Mouse (Mus musculus) forebrain, embryonic 16.5 days (tissue): ENCODE results near the gene Gm20671. TPM values are rescaled to one million over a fixed set of nuclear protein-coding genes. Genes with fewer than 3 reads are reported as not detected.

Source experiments
- polyA plus RNA-seq: library from polyadenylated mRNA; unstranded; fragments of >200 nt; fragmentation: Nextera tagmentation; extraction: Ambion mirVana; gene quantifications from 2 replicates; pipeline ENCODE4 v1.2.1, GENCODE M21; 2015

The Gm20671 gene
- polyA plus RNA-seq, 1 experiment from 2014 or later, result not detected

Other genes starting within 250 kb of the Gm20671 start
- gene Yes1, start 215.9 kb downstream of the Gm20671 start, polyA plus RNA-seq, result 20.6 and 23.8 TPM in 2 replicates
- 105 and 106 TPM in 2 replicates for gene Pisd, start 41.5 kb downstream of the Gm20671 start, polyA plus RNA-seq
- 12.1 and 17.6 TPM in 2 replicates for gene Prr14l, start 27.1 kb upstream of the Gm20671 start, polyA plus RNA-seq
- 32.1 and 33.2 TPM in 2 replicates for gene Depdc5, start 36.6 kb upstream of the Gm20671 start, polyA plus RNA-seq
- gene Ywhah, start 191.7 kb upstream of the Gm20671 start, polyA plus RNA-seq, result 643 and 677 TPM in 2 replicates